Mouse (Mus musculus): Measurements from ENCODE around the gene Tpbgl.

Gene Tpbgl

GRCm38 (mm10) chr7:99626376-99627270, at the start of gene Tpbgl:
Gene Tpbgl, minus strand, starts transcription at chr7:99627103.
- DNase-seq (ENCODE audit: low read depth, low spot score) = no peak

DNA sequence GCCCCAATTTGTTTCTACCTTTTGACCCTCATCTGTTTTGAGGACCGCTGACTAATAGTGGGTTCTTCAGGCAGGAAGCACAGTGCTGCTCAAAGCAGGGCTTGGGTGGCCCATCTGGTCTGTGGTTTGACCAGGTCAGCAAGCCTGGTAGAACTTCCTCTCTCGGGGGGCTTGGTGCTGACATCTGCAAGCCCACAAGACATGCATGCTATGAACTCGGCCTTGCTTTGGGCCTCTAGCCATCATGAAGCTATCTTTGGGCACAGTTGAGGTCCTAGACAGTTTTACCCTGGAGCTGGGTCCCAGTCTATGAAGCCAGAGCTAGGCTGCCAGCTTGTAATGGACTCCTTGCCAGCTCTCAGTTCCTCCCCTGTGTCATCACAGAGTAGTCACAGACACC, 48.0 kb upstream of the Tpbgl start:
- no peak for DNase-seq (ENCODE audit: low read depth, low spot score)

GRCm38 (mm10) chr7:99674209-99674608, 47.3 kb upstream of the Tpbgl start:
- no peak for DNase-seq (ENCODE audit: low read depth, low spot score)

DNA sequence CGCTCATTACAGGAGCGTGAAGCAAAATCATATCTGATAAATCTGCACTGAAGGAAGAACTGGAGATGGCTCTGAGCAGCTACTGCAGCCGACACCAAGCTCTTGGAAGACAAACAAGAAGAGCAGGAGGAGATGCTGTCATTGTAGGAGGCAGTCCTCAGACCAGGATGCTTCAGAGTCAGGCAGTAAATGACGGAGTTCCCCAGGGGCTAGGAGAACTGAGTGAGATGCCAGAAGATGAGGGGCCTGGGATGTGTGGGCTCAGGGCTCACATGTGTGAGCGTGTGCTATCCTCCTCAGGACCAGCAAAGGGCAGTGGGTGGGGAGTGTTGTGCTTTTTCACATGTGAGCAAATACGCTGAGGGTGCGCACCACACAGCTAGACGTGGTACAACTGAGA, 46.3 kb upstream of the Tpbgl start:
- DNase-seq (ENCODE audit: low read depth, low spot score) = no peak

GRCm38 (mm10) chr7:99671544-99672435, 44.9 kb upstream of the Tpbgl start:
- DNase-seq (ENCODE audit: low read depth, low spot score) = no peak

DNA sequence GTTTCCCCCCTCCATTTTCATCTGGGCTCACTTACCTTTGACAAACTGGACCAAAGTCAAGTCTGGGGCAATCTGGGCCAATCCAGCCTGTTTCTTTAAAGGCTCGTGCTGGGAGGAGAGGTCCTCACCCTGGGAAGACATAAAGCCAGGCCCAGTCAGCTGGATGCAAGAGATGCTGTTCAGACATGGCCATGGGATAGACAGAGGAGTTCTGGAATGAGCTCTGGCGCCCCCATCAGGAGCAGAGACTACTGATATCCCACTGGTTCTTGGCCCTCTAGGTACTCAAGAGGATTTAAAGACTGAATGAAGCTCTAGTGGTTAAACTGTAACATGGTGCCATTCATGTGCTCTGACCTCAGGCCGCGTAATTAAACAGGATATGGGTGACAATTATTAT, 44.0 kb upstream of the Tpbgl start:
- DNase-seq (ENCODE audit: low read depth, low spot score) = no peak

DNA sequence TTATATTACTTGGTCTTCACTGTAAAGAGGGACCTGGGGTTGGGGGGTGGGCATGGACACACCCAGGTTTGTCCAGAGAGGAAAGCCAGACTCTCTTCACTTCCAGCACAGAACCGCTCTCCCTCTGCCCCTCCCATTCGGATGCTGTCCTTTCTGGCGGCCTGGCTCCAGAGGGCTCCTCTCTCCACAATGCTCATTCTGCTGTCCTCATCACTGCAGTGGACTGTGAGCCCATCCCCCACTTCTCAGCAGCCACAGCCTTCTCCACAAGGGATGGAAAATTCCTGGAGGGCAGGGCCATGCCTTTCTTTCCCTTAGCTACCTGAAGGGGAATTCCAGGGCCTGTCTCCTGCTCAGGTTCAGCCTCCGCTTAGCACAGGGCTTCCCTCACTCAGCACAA, 41.9 kb upstream of the Tpbgl start:
- DNase-seq (ENCODE audit: low read depth, low spot score) = no peak

- no peak for DNase-seq (ENCODE audit: low read depth, low spot score)
Observed at GRCm38 (mm10) chr7:99667096-99667495, 40.2 kb upstream of the Tpbgl start.

GRCm38 (mm10) chr7:99665731-99666452, 39.0 kb upstream of the Tpbgl start:
- no peak for DNase-seq (ENCODE audit: low read depth, low spot score)

GRCm38 (mm10) chr7:99664571-99665485, 37.9 kb upstream of the Tpbgl start:
- DNase-seq (ENCODE audit: low read depth, low spot score) = no peak

DNA sequence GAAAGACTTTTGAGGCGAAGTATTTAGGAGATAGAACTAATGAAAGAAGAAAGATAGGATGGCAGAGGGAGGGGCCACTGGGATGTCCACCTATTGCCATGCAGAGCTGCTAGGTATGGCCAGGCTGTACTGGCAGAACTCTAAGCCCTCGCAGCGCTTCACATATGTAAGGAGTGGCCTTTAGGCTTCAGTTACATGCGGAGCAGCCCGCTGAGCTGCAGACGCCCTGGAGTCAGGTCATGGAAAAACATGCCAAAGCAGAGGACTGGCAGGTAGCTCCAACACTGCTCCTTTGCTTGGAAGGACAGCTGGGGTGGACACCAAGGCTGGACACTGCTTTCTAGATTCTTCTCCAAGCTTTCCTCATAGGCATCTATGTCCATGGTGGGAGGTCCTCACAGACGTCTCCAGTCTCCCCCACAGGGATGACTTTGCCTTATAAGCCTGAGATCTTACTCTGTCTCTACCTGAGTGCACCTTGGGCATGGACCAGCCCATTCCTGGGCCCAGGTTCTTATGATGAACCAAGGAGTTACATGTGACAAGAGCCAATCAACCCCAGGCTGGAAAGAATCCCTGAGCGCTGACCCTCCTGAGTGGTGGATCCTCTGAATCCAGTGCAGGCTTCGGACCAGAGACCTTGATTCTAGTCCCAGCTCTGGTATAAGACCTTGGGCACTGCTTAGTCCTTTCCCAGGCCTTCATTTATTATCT, 36.8 kb upstream of the Tpbgl start:
- no peak for DNase-seq (ENCODE audit: low read depth, low spot score)

- no peak for DNase-seq (ENCODE audit: low read depth, low spot score)
Observed at GRCm38 (mm10) chr7:99662311-99662710, 35.4 kb upstream of the Tpbgl start.

DNA sequence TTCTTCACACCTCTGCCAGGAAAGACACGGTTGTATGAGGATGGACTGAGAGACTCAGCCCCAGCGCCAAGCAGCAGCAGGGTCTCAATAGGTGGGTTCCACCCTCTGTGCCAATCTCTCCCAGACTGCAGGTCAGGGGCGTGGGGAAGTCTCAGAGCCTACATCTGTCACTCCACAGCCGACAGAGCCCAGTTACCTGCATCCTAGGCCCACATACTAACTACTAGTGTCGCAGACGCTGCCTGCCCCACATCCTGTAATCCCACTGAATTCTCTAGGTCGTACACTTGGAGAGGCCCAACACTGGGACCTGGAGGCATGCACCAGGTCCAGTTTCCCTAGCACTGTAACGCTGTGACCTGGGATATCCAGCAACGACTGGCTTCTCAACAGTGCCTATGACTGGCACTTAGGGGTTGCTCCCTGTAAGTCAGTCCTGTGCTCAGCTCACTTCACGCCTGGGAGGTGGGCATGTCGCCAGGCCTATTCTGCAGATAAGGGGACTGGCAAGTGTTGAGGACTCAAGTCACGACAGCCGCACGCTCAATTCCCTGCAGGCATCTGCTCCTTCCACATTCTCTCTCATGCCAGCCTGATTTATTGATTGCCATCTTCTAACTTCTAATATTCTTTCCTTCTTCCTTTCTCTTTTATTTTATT, 34.8 kb upstream of the Tpbgl start:
- DNase-seq (ENCODE audit: low read depth, low spot score) = no peak

GRCm38 (mm10) chr7:99661071-99661470, 34.2 kb upstream of the Tpbgl start:
- DNase-seq (ENCODE audit: low read depth, low spot score) = no peak

GRCm38 (mm10) chr7:99659379-99660029, 32.6 kb upstream of the Tpbgl start:
- DNase-seq (ENCODE audit: low read depth, low spot score) = no peak

DNA sequence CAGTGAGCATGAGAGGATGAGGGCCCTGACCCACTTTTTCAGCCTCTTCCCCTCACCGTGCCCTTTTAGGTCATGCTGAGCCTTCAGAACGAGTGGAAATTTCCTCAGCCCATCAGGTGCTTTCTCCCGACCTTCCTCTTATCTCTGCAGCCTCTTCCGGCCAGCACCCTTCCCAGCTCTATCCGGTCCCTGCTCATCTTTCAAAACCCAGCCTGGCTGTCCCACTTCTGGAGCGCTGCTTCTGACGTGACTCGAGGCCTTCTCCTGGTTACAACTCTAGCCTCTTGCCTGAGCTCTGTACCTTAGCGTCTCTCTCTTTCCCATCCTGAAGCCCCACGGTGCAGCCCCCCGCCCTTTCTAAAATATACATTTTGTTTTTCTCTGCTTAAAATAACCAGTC, 27.3 kb upstream of the Tpbgl start:
- DNase-seq (ENCODE audit: low read depth, low spot score) = no peak

DNA sequence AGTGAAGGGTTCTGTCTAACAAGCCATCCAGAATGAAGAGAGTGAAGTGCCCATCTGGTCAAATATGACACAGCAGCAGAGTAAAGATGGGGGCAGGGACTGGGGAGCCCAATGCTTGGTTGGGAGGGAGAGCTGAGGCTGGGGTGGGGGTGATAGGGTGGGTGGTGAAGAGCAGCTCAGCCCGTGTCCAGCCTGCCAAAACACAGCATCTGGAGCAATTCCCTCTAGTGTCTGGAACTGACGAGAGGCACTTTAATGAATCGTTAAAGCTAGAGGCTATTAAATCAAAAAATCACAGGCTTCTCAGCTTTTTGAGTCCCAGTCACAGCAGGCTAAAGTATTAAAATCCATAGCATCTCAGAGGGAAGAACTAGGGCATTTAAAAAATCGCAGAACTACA, 22.7 kb upstream of the Tpbgl start:
- no peak for DNase-seq (ENCODE audit: low read depth, low spot score)

DNA sequence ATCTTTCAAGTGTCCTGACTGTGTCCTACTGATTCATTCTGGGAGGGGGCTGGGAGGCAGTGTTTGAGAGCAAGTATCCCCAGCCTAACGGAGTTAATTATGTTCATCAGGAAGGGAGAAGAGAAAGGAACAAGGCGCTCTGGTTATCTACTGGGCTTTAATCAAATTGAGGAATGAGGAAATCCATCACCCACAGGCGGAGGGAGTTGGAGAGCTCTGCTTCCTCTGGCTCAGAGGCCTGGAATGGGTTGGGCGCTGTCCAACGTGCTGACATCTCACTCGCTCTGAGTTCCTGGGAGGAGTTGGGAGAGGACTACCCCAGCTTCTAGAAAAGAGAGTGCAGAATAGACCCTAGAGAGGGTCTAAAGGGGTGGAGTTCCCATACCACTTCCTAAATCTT, 21.7 kb upstream of the Tpbgl start:
- DNase-seq (ENCODE audit: low read depth, low spot score) = no peak

- DNase-seq (ENCODE audit: low read depth, low spot score) = no peak
Observed at GRCm38 (mm10) chr7:99644701-99645100, 17.8 kb upstream of the Tpbgl start.
